Mouse (Mus musculus) kidney, adult 2 months (tissue): ENCODE measurements at regions not wholly inside any gene's neighbourhood (a gene's known extent, or its start where the extent isn't known, plus 50 kb on each side); places are given as distances from the start of the nearest gene placed in this dataset.

ENCODE experiments used
- DNase-seq: peaks from one replicate; pipeline ENCODE4 v3.0.0; 2021
- H3K27ac ChIP-seq: fragments of 200-500 bp; 2 replicates; pipeline ENCODE4 v1.5.1; 2012; ENCODE audit warnings: low read depth, low read length, control low read depth, inconsistent platforms; ENCODE audit not compliant: insufficient read depth
- H3K27me3 ChIP-seq: fragments of 200-500 bp; replicated peaks from 2 replicates; pipeline ENCODE4 v1.6.1; 2012; ENCODE audit warnings: mild to moderate bottlenecking, moderate library complexity, low read length, inconsistent platforms; ENCODE audit not compliant: control insufficient read depth, insufficient read depth
- H3K36me3 ChIP-seq: fragments of 200-500 bp; 2 replicates; pipeline ENCODE4 v1.6.1; 2012; ENCODE audit warnings: mild to moderate bottlenecking, moderate library complexity, low read length, inconsistent platforms; ENCODE audit not compliant: control insufficient read depth, insufficient read depth
- H3K4me1 ChIP-seq: fragments of 200-500 bp; 2 replicates; pipeline ENCODE4 v1.6.1; 2011; ENCODE audit warnings: low read length; ENCODE audit not compliant: control insufficient read depth, insufficient read depth
- H3K4me3 ChIP-seq: fragments of 200-500 bp; 2 replicates; pipeline ENCODE4 v1.5.1; 2011; ENCODE audit warnings: mild to moderate bottlenecking, low read depth, low read length, control low read depth; ENCODE audit not compliant: insufficient read depth
- CTCF ChIP-seq: fragments of 200-500 bp; conservative IDR thresholded peaks from 2 replicates; pipeline ENCODE4 v1.5.1; 2011; ENCODE audit warnings: low read depth, mild to moderate bottlenecking, control low read depth, low read length, moderate library complexity, mixed read lengths; ENCODE audit not compliant: insufficient read depth, insufficient read length
- POLR2A ChIP-seq: fragments of 200-500 bp; IDR thresholded peaks from one replicate; pipeline ENCODE4 v1.6.1; 2011; ENCODE audit warnings: low read depth, low read length, control low read depth
- WGBS: fragments of 180-500 bp; shearing (Covaris S2); methylation state at CpG from one replicate; pipeline ENCODE4 v1.1.7; 2018; 5-methylcytosine and 5-hydroxymethylcytosine counted together

DNA sequence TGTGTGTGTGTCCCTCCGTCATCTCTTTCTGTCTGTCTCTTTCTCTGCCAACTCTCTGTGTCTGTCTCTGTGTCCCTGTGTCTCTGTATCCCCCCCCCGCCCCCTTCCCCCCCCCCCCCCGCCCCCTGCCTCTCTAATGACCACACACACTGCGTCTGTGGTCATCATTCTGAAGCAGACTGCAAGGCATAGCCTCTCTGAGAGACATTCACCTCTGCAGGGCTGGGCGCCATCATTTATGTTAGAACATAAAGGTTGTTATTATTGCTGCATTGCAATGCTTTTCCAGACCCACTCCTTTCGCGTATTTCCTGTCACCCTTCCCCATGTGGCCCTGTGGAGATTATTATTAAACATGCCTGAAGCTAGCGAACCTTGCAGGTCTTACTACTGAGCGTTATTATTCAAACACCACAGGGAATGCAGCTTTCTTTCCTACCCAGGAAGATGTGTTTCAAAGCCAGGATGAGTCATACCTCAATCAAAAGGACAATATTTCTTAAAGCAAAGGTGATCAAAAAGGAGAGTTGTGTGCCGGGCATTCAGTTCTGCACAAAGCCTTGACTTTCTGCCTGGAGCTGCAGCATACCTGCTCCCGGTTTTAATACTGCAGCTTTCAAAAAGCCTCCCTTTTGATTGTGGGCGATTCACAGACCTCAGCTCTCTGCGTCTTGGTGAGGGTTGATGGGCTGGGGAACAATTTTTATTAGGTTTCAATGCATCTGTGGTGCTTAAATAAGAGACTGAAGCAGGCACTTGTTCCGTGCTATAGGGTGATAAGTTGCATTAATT is 482.6 kb upstream of the Id4 start:
- WGBS: 41% methylated on average over 12 of the region's 14 CpGs
- Histone ChIP-seq H3K27me3 (no peaks in the 10 kb centered on the region), H3K4me1 (no peaks in the 10 kb centered on the region), H3K4me3 (no peak overlapping the region), H3K27ac (no peak overlapping the region), H3K36me3 (no peaks in the 10 kb centered on the region)
- TF ChIP-seq POLR2A: no peak
- no peak for TF ChIP-seq CTCF
- no peak for DNase-seq

DNA sequence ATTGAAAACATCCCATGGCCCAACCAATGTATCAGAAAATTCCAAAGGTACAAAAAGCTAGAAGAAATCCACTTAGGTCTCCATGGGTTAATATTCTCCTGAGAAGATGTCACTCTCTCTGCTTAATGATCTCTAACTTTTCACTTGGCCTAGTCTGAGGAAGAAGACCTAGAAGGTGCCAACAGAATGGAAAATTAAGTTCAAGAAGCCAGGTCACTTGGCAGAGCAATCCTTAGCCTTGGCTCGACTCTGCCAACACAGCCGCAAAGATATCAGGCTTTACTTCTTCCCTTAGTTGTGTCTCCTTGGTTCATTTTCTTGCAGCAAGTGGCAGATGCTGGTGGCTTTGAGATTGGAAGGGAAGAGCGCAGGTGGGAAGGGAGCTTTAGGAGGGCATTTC is 476.6 kb upstream of the Id4 start:
- no peaks in the 10 kb centered on the region for H3K27me3 ChIP-seq
- WGBS: 67% methylated on average over 3 of the region's 3 CpGs
- no peak overlapping the region for H3K27ac ChIP-seq
- no peaks in the 10 kb centered on the region for H3K4me1 ChIP-seq
- no peak for TF ChIP-seq POLR2A
- no peak for TF ChIP-seq CTCF
- no peaks in the 10 kb centered on the region for H3K36me3 ChIP-seq
- no peak overlapping the region for H3K4me3 ChIP-seq
- DNase-seq: peak; percentile 65

DNA sequence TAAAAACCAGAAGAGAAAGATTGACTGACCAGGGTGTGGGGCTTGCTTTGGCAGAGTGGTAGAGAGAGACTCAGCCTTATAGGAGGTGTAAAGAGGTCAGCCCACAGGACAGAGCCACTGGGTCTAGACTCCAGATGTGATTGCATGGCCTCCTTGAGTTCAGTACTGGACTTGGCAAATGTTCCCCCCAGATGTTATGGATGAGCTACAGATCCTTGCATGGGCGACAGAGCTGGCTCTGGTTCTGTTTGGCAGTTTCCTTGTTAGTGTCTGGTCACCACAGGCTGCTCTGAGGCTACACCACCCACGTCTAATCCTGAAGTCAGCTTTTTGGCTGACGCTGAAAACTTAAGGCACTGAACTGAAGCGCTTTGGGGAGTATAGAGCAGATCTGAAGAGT is 463.2 kb upstream of the Id4 start:
- no peaks in the 10 kb centered on the region for H3K27me3 ChIP-seq
- no peak overlapping the region for H3K4me3 ChIP-seq
- DNase-seq: no peak
- H3K36me3 ChIP-seq: no peaks in the 10 kb centered on the region
- TF ChIP-seq POLR2A: no peak
- no peak for TF ChIP-seq CTCF
- no peak overlapping the region for H3K27ac ChIP-seq
- 70% methylated on average over 4 of the region's 4 CpGs for WGBS
- H3K4me1 ChIP-seq: no peaks in the 10 kb centered on the region

DNA sequence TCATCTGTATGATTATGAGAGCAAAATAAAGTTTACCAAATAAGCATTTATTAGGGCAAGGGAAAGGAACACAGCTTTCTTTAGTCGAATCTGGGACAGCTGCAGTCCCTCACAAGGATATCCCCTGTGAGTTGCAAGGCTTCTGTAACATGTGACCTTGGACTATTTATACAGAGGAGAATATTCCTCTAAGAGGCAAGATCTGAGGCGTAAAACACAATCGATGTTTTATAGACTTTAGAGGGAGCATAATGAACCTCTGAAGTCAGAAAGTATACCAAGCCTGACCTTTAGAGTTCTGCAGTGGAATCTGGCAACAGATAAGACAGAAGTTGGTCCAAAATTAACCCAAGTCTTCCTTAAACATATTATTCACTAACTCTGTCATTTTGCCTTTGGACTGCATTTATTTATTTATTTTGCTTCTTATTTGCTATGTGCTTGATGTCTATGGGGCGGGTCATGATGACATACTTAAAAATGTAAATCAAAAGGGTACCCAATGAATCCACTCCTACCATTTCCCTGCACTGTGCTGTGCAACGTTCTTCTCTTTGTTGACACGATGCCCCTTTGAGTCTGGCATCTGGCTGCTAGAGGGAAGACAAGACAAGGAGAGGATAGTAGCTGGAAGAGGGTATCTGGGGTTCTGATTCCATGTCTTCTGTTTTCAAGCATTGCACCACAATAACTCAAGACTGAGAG is 449.2 kb upstream of the Id4 start:
- DNase-seq: no peak
- TF ChIP-seq CTCF (no peak), POLR2A (no peak)
- WGBS: 69% methylated on average over 6 of the region's 6 CpGs

DNA sequence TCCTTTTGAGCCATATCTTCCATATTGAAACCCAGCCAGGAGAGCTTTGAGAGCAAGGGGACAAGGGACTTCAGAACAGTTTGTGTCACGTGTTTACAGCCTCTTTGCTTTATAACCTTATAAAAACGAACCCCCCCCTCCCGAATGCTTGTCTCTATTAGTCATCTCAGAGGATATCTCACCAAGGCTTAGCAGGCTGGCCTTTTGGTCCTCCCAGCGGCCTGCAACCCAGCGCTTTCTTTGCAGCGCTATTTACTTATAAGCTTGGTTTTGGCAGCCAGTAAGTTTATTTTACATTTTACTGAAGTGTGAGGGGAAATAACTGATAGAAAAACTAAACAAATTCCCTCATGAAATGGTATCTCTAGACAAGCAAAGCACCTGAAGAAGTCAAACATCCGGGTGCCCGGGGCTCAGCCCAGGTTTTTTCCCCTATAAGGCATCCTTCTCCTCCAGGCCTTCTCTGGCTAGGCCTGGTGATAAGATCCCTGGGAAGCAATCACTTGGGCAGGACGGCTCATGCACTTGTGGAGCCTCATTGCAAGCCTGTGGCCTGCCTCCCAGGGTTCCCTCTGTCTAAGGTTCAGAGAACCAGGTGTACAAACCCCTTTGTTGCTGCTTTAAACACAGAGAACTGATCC is 442.0 kb upstream of the Id4 start:
- H3K27ac ChIP-seq: no peak overlapping the region
- H3K4me1 ChIP-seq: no peaks in the 10 kb centered on the region
- H3K36me3 ChIP-seq: no peaks in the 10 kb centered on the region
- 69% methylated on average over 9 of the region's 9 CpGs for WGBS
- no peak for DNase-seq
- no peak for TF ChIP-seq CTCF
- no peak for TF ChIP-seq POLR2A
- no peaks in the 10 kb centered on the region for H3K27me3 ChIP-seq
- H3K4me3 ChIP-seq: no peak overlapping the region

More for the DNA sequence above, 449.2 kb upstream of the Id4 start:
- no peak overlapping the region for H3K4me3 ChIP-seq
- no peaks in the 10 kb centered on the region for H3K4me1 ChIP-seq
- no peaks in the 10 kb centered on the region for H3K27me3 ChIP-seq
- no peaks in the 10 kb centered on the region for H3K36me3 ChIP-seq
- no peak overlapping the region for H3K27ac ChIP-seq

DNA sequence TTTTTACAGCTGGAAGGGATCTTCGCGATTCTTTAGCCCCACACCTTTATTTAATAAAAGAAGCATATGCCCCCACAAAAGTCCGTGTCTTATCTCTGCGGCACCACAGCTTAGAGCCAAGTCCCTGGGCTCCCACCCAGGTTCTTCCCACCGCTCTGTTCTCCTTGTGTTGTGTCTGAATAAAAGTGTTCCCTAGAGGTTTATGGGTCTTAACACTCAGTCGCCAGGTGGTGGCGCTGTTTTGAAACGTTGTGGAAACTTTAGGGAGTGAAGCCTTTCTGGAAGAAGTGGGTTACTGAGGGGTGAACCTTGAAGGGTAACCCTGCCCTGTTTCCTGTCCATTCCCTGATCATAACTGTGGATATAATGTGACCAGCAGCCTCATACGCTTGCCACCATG is 424.5 kb upstream of the Id4 start:
- TF ChIP-seq CTCF (0 out of 2 replicates have a peak, but pooled peaks have one; percentile 9), POLR2A (no peak)
- 44% methylated on average over 9 of the region's 9 CpGs for WGBS
- Histone ChIP-seq H3K4me3 (no peak overlapping the region), H3K27me3 (no peaks in the 10 kb centered on the region), H3K4me1 (no peaks in the 10 kb centered on the region), H3K36me3 (no peaks in the 10 kb centered on the region), H3K27ac (no peak overlapping the region)
- peak; percentile 17 for DNase-seq

DNA sequence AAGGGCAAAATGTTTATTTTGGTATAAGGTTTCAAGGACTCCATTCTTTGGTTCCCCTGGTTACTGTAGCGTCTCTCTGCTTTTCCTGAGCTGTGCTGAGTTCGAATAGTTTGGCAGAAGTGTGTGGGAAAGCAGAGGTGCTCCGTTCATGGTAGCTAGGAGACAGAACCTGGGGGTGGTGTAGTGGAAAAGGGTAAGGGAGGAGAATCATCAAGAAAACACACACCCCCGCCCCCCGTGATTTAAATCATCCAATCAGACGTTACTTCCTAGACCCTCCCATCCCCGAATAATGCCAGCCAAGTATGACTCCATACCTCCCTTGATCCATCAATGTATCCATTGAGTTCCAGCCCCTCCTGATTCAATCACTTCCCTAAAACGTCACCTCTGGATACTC is 418.6 kb upstream of the Id4 start:
- TF ChIP-seq CTCF: no peak
- no peak for TF ChIP-seq POLR2A
- Histone ChIP-seq H3K36me3 (no peaks in the 10 kb centered on the region), H3K27ac (no peak overlapping the region), H3K4me3 (no peak overlapping the region), H3K27me3 (no peaks in the 10 kb centered on the region), H3K4me1 (no peaks in the 10 kb centered on the region)
- DNase-seq: no peak
- WGBS: 85% methylated on average over 8 of the region's 8 CpGs
